Mouse (Mus musculus) kidney, postnatal 14 days (tissue): Measurements from ENCODE around the gene Gm3591.
"Not testable (repeated sequence)": the region's sequence is repeated elsewhere in the genome, so short reads cannot be mapped to it uniquely, and the experiment has no call there.

Source experiments
- DNase-seq: peaks from one replicate; pipeline ENCODE4 v3.0.0; 2022; ENCODE audit warnings: mixed read lengths

The Gm3591 gene

GRCm38 (mm10) chr14:6412382-6412781 lies at the start of gene Gm3591:
Gene Gm3591 (minus strand): TSS chr14:6412482.
- not testable (repeated sequence) for DNase-seq

GRCm38 (mm10) chr14:6444511-6444910 lies 32.2 kb upstream of the Gm3591 start, which contains the start of gene Gm3594:
Gene Gm3594 (minus strand): TSS chr14:6444611.
- DNase-seq = not testable (repeated sequence)

- DNase-seq = not testable (repeated sequence)
These were observed 28.5 kb upstream of the Gm3591 start for GRCm38 (mm10) chr14:6440774-6441173.

- peak; percentile 2 for DNase-seq
These were observed 27.9 kb upstream of the Gm3591 start for GRCm38 (mm10) chr14:6440206-6440605.

- DNase-seq = peak; percentile 60
These were observed 14.5 kb upstream of the Gm3591 start for GRCm38 (mm10) chr14:6426766-6427165.

- DNase-seq = peak; percentile 3
These were observed 14.1 kb upstream of the Gm3591 start for GRCm38 (mm10) chr14:6426353-6426752.

- not testable (repeated sequence) for DNase-seq
These were observed 22.1 kb downstream of the Gm3591 start, which contains the start of gene Gm16440 for GRCm38 (mm10) chr14:6390219-6390618. Gene Gm16440 (minus strand): TSS chr14:6390319.
